Mouse (Mus musculus) cortical plate, adult 2 months (tissue): ENCODE data around the gene Bnip1.

Source experiments
- CTCF ChIP-seq: fragments of 200-500 bp; IDR thresholded peaks from 2 replicates; pipeline ENCODE4 v1.5.1; 2011; ENCODE audit warnings: mild to moderate bottlenecking, control low read depth, low read length; ENCODE audit not compliant: insufficient read depth; ENCODE audit errors: extremely low read depth
- POLR2A ChIP-seq: fragments of 200-500 bp; IDR thresholded peaks from 2 replicates; pipeline ENCODE4 v1.6.1; 2011; ENCODE audit warnings: mild to moderate bottlenecking, low read length, control low read depth; ENCODE audit not compliant: insufficient read depth; ENCODE audit errors: extremely low read depth

DNA sequence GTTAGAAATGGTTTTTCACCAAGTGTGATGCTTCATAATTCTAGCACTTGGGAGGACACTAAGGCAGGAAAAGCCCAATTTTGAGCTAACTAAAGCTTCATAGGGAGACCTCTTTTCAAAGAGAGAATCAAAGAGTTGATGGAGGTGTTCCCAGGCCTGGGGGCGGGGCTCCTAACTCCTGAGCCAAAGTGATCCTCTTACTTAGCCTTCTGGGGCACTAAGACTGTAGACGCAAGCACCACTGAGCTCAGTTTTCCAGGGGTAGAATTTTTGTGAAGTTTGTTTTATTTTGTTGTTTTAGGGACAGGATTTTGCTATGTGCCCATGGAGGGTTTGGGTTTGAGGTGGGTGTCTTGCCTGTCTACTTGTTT is 13.1 kb upstream of the Bnip1 start:
- no peak for TF ChIP-seq POLR2A
- no peak for TF ChIP-seq CTCF
